Mouse (Mus musculus) megakaryocyte, adult 5-6 weeks (primary cell): Measurements from ENCODE around the gene Celsr3. TPM values are rescaled to one million over a fixed set of nuclear protein-coding genes. Genes with fewer than 3 reads are reported as not detected.

Experiments used
- ATAC-seq: 2 replicates; pipeline ENCODE4 v1.8.0; 2016; ENCODE audit warnings: mild to moderate bottlenecking, inconsistent platforms; ENCODE audit not compliant: poor library complexity, severe bottlenecking
- total RNA-seq, 2 experiments: library from RNA; stranded (forward) in 1 of 2; stranded (reverse) in 1 of 2; fragments of 153-499, 151-499 nt in 1 of 2; fragments of 221-1000, 200-1000 nt in 1 of 2; gene quantifications; 2 replicates each; pipeline versions ENCODE4 v1.2.3 to v1.2.4; 2015 to 2017

Gene Celsr3
- total RNA-seq, 2 experiments from 2014 or later = 3.3 to 3.9 TPM

- peak; percentile 91 for ATAC-seq
Observed at GRCm38 (mm10) chr9:108853635-108854240, 27.6 kb downstream of the Celsr3 start.

DNA sequence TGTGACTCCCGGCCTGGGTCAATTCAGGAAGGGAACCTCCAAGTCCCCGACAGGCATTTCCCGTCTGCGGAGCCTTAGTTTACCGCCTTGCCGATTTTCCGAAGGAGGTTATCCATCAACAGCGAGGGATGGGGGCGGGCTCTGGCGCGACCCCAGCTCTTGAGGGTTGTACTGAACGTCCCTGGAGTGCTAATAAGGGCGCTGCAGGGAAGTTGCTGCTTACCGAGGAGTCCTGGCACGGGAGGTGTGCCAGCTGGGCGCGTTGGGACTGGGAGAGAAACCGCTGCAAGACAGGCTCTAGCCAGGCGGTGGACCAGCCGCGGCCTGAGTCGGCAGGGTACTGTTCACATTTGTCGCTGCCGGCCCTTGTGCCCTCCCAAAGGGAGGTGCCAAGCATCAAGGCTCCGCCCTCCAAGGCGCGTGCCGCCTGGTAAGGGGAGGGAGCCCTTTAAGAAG, 28.1 kb downstream of the Celsr3 start:
- peak; percentile 82 for ATAC-seq

DNA sequence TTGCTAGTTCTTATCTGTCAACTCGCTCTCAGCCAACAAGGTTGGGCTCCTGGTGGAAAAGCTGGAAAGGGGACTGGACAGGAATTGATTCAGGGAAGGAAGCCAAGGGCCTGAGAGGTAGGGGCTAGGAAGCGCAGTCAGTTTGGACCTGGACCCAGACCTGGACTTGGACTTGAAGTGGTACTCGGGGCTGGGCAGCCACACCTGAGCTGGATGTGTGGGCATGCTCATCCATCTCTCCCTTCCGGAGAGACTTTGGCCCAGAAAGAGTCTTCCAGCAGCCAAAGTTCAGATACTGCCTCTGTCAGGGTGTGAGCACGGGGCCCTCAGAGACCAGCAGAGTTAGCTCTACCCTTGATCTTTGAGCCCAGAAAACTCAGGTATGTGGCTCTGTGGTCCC, 29.2 kb downstream of the Celsr3 start:
- ATAC-seq = no peak

DNA sequence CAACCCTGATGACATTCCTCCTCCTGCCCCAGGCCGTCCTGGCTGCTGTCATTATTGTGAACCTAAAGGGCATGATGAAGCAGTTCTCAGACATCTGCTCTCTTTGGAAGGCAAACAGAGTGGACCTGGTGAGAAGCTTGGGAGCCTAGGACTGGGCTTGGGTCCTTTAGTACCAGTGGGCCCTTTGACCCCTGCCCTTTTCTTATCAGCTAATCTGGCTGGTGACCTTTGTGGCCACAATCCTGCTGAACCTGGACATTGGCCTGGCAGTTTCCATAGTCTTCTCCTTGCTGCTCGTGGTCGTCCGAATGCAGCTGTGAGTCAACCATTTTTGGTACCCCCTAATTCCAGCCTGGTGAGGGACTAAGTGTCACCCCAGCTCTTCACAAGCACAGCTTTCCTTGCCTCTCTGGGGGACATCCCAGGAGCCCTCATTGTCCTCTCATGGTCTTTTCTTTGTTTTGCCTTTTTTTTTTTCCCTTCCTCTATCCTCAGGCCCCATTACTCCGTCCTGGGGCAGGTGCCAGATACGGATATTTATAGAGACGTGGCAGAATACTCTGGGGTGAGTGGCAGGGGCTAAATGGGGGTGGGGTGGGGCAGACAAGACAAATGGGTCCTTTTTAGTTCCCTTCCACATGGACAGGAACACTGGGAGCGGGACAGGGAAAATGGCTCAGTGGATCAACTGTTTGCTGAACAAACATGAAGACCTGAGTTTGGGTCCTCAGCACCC, 32.8 kb downstream of the Celsr3 start:
- ATAC-seq = no peak

Other genes starting within 250 kb of the Celsr3 start
- gene Wdr6, start 247.6 kb upstream of the Celsr3 start, total RNA-seq (2015) = 2.1 and 3.3 TPM in 2 replicates
- 3.1 and 4.0 TPM in 2 replicates for gene Wdr6, start 247.6 kb upstream of the Celsr3 start, total RNA-seq (2017)
- 0.18 and 0.21 TPM in 2 replicates for gene P4htm, start 228.7 kb upstream of the Celsr3 start, total RNA-seq (2015)
- gene P4htm, start 228.7 kb upstream of the Celsr3 start, total RNA-seq (2017) = not detected in 2 replicates
- gene Arih2, start 176.9 kb upstream of the Celsr3 start, total RNA-seq (2015) = 18.0 and 21.3 TPM in 2 replicates
- 56.0 and 57.5 TPM in 2 replicates for gene Arih2, start 176.9 kb upstream of the Celsr3 start, total RNA-seq (2017)
- gene Slc25a20, start 164.2 kb upstream of the Celsr3 start, total RNA-seq (2015) = 18.4 and 20.2 TPM in 2 replicates
- gene Slc25a20, start 164.2 kb upstream of the Celsr3 start, total RNA-seq (2017) = 22.0 and 22.9 TPM in 2 replicates
- 15.9 and 20.6 TPM in 2 replicates for gene Prkar2a, start 137.0 kb upstream of the Celsr3 start, total RNA-seq (2015)
- 15.5 and 35.4 TPM in 2 replicates for gene Prkar2a, start 137.0 kb upstream of the Celsr3 start, total RNA-seq (2017)
- gene Ip6k2, start 42.5 kb upstream of the Celsr3 start, total RNA-seq (2015) = 10.6 and 15.8 TPM in 2 replicates
- gene Ip6k2, start 42.5 kb upstream of the Celsr3 start, total RNA-seq (2017) = 30.6 and 35.4 TPM in 2 replicates
- gene Nckipsd, start 18.0 kb upstream of the Celsr3 start, total RNA-seq (2015) = 13.9 and 19.3 TPM in 2 replicates
- gene Nckipsd, start 18.0 kb upstream of the Celsr3 start, total RNA-seq (2017) = 11.5 and 14.8 TPM in 2 replicates
- gene Slc26a6, start 27.0 kb downstream of the Celsr3 start, total RNA-seq (2015) = 10.0 and 14.2 TPM in 2 replicates
- gene Slc26a6, start 27.0 kb downstream of the Celsr3 start, total RNA-seq (2017) = 2.7 and 4.5 TPM in 2 replicates
- 1.2 TPM in 1 of 2 replicates, not detected in the other for gene Tmem89, start 88.3 kb downstream of the Celsr3 start, total RNA-seq (2015)
- 0.28 TPM in 1 of 2 replicates, not detected in the other for gene Tmem89, start 88.3 kb downstream of the Celsr3 start, total RNA-seq (2017)
- 81.6 and 86.0 TPM in 2 replicates for gene Uqcrc1, start 110.3 kb downstream of the Celsr3 start, total RNA-seq (2015)
- gene Uqcrc1, start 110.3 kb downstream of the Celsr3 start, total RNA-seq (2017) = 155 and 187 TPM in 2 replicates
- 0.20 and 0.93 TPM in 2 replicates for gene Col7a1, start 127.3 kb downstream of the Celsr3 start, total RNA-seq (2015)
- gene Col7a1, start 127.3 kb downstream of the Celsr3 start, total RNA-seq (2017) = 0.16 and 1.1 TPM in 2 replicates
- gene Ucn2, start 159.7 kb downstream of the Celsr3 start, total RNA-seq (2015) = not detected in 2 replicates
- gene Ucn2, start 159.7 kb downstream of the Celsr3 start, total RNA-seq (2017) = not detected in 2 replicates
- 19.3 and 22.4 TPM in 2 replicates for gene Pfkfb4, start 165.5 kb downstream of the Celsr3 start, total RNA-seq (2015)
- gene Pfkfb4, start 165.5 kb downstream of the Celsr3 start, total RNA-seq (2017) = 53.1 and 64.9 TPM in 2 replicates
- 119 and 176 TPM in 2 replicates for gene Shisa5, start 212.2 kb downstream of the Celsr3 start, total RNA-seq (2015)
- gene Shisa5, start 212.2 kb downstream of the Celsr3 start, total RNA-seq (2017) = 453 and 632 TPM in 2 replicates
- gene Trex1, start 233.4 kb downstream of the Celsr3 start, total RNA-seq (2015) = 119 and 124 TPM in 2 replicates
- gene Trex1, start 233.4 kb downstream of the Celsr3 start, total RNA-seq (2017) = 68.7 and 87.5 TPM in 2 replicates
- gene Atrip, start 247.8 kb downstream of the Celsr3 start, total RNA-seq (2015) = 7.2 and 9.5 TPM in 2 replicates
- 9.7 and 10.2 TPM in 2 replicates for gene Atrip, start 247.8 kb downstream of the Celsr3 start, total RNA-seq (2017)